Mouse (Mus musculus) spleen, adult 2 months (tissue): ENCODE results near the gene Kat6b.

Source experiments
- CTCF ChIP-seq: fragments of 200-500 bp; IDR thresholded peaks from 2 replicates; pipeline ENCODE4 v1.5.1; 2011; ENCODE audit warnings: mild to moderate bottlenecking, inconsistent platforms; ENCODE audit not compliant: insufficient read depth, insufficient read length, insufficient replicate concordance; ENCODE audit errors: extremely low read depth
- POLR2A ChIP-seq: fragments of 200-500 bp; IDR thresholded peaks from 2 replicates; pipeline ENCODE4 v1.6.1; 2011; ENCODE audit warnings: low read depth, low read length, inconsistent platforms

GRCm38 (mm10) chr14:21674471-21674870 is 193.2 kb downstream of the Kat6b start:
- TF ChIP-seq POLR2A = no peak
- TF ChIP-seq CTCF = no peak
